Mouse (Mus musculus) heart, embryonic 16.5 days (tissue): ENCODE measurements at regions not wholly inside any gene's neighbourhood (a gene's known extent, or its start where the extent isn't known, plus 50 kb on each side); places are given as distances from the start of the nearest gene placed in this dataset.
"Not testable (repeated sequence)": the region's sequence is repeated elsewhere in the genome, so short reads cannot be mapped to it uniquely, and the experiment has no call there.

Experiments used
- ATAC-seq: fragments of 200-750 bp; cut with Nextera tagmentation; replicated peaks from 2 replicates; pipeline ENCODE4 v1.8.0; 2017; ENCODE audit warnings: moderate number of reproducible peaks; ENCODE audit not compliant: insufficient read depth, low FRiP score; ENCODE audit errors: extremely low read depth
- H3K27ac ChIP-seq: fragments of 300-500 bp; sonication (generic); 2 replicates; pipeline ENCODE4 v1.5.1; 2014; ENCODE audit warnings: mild to moderate bottlenecking, low read length, control low read depth, moderate library complexity
- H3K27me3 ChIP-seq: fragments of 300-500 bp; sonication (generic); 2 replicates; pipeline ENCODE4 v1.6.1; 2014; ENCODE audit warnings: low read length, mixed read lengths; ENCODE audit not compliant: control insufficient read depth, insufficient read depth
- H3K36me3 ChIP-seq: fragments of 300-500 bp; sonication (generic); 2 replicates; pipeline ENCODE4 v1.6.1; 2014; ENCODE audit not compliant: control insufficient read depth, insufficient read depth
- H3K4me1 ChIP-seq: fragments of 300-500 bp; sonication (generic); 2 replicates; pipeline ENCODE4 v1.6.1; 2014; ENCODE audit warnings: low read length, mixed read lengths; ENCODE audit not compliant: control insufficient read depth, insufficient read depth
- H3K4me2 ChIP-seq: fragments of 300-500 bp; sonication (generic); 2 replicates; pipeline ENCODE4 v1.6.1; 2014; ENCODE audit warnings: low read depth, mild to moderate bottlenecking, control low read depth, low read length
- H3K4me3 ChIP-seq: fragments of 300-500 bp; sonication (generic); 2 replicates; pipeline ENCODE4 v1.5.1; 2014; ENCODE audit warnings: mild to moderate bottlenecking, control low read depth, low read length
- H3K9ac ChIP-seq: fragments of 300-500 bp; sonication (generic); 2 replicates; pipeline ENCODE4 v1.6.1; 2014; ENCODE audit warnings: low read length, control low read depth
- H3K9me3 ChIP-seq: fragments of 300-500 bp; sonication (generic); replicated peaks from 2 replicates; pipeline ENCODE4 v1.6.1; 2016; ENCODE audit warnings: low read length; ENCODE audit not compliant: control insufficient read depth
- WGBS: fragments of 180-500 bp; shearing (Covaris S2); extraction: QIAGEN DNeasy Blood & Tissue Kit; methylation state at CpG from one replicate; pipeline ENCODE4 v1.1.7; 2014; 5-methylcytosine and 5-hydroxymethylcytosine counted together

- Histone ChIP-seq H3K9me3 (no peaks in the 10 kb centered on the region), H3K4me3 (no peak overlapping the region), H3K4me2 (no peak overlapping the region), H3K27me3 (no peaks in the 10 kb centered on the region), H3K4me1 (no peaks in the 10 kb centered on the region), H3K36me3 (no peaks in the 10 kb centered on the region), H3K27ac (no peak overlapping the region), H3K9ac (no peak overlapping the region)
- WGBS, result 71% methylated on average over 2 of the region's 2 CpGs
- ATAC-seq, result no peak
Measured at GRCm38 (mm10) chr5:40177982-40178748, 422.9 kb upstream of the Hs3st1 start.

- Histone ChIP-seq H3K27ac (no peak overlapping the region), H3K9me3 (no peaks in the 10 kb centered on the region), H3K4me1 (no peaks in the 10 kb centered on the region), H3K36me3 (no peaks in the 10 kb centered on the region), H3K9ac (no peak overlapping the region), H3K4me3 (no peak overlapping the region), H3K27me3 (no peaks in the 10 kb centered on the region), H3K4me2 (no peak overlapping the region)
- WGBS, result 67% methylated on average over 3 of the region's 3 CpGs
- no peak for ATAC-seq
Measured at GRCm38 (mm10) chr5:40136740-40137285, 381.5 kb upstream of the Hs3st1 start.

- Histone ChIP-seq H3K27me3 (no peaks in the 10 kb centered on the region), H3K27ac (no peak overlapping the region), H3K4me1 (no peaks in the 10 kb centered on the region), H3K36me3 (no peaks in the 10 kb centered on the region), H3K9ac (no peak overlapping the region), H3K9me3 (no peaks in the 10 kb centered on the region), H3K4me2 (no peak overlapping the region), H3K4me3 (no peak overlapping the region)
- 50% methylated on average over 1 of the region's 1 CpGs for WGBS
- no peak for ATAC-seq
Measured at GRCm38 (mm10) chr5:40124337-40124736, 369.1 kb upstream of the Hs3st1 start.

GRCm38 (mm10) chr5:40116849-40117248 is 361.6 kb upstream of the Hs3st1 start:
- no peak for ATAC-seq
- H3K36me3 ChIP-seq, result no peaks in the 10 kb centered on the region
- no peaks in the 10 kb centered on the region for H3K4me1 ChIP-seq
- no peaks in the 10 kb centered on the region for H3K9me3 ChIP-seq
- H3K9ac ChIP-seq, result no peak overlapping the region
- no peak overlapping the region for H3K27ac ChIP-seq
- no peak overlapping the region for H3K4me3 ChIP-seq
- H3K4me2 ChIP-seq, result no peak overlapping the region
- H3K27me3 ChIP-seq, result no peaks in the 10 kb centered on the region

GRCm38 (mm10) chr5:40089576-40089975 is 334.3 kb upstream of the Hs3st1 start:
- H3K27ac ChIP-seq, H3K9me3 ChIP-seq, ATAC-seq, H3K4me3 ChIP-seq, H3K27me3 ChIP-seq, H3K9ac ChIP-seq, H3K4me2 ChIP-seq, H3K36me3 ChIP-seq, H3K4me1 ChIP-seq: not testable (repeated sequence)
- 79% methylated on average over 5 of the region's 5 CpGs for WGBS

- H3K27me3 ChIP-seq, result no peaks in the 10 kb centered on the region
- no peak overlapping the region for H3K4me2 ChIP-seq
- H3K9ac ChIP-seq, result no peak overlapping the region
- no peaks in the 10 kb centered on the region for H3K4me1 ChIP-seq
- H3K36me3 ChIP-seq, result no peaks in the 10 kb centered on the region
- H3K4me3 ChIP-seq, result no peak overlapping the region
- no peak for ATAC-seq
- no peaks in the 10 kb centered on the region for H3K9me3 ChIP-seq
- WGBS, result 34% methylated on average over 5 of the region's 5 CpGs
- H3K27ac ChIP-seq, result no peak overlapping the region
Measured at GRCm38 (mm10) chr5:40045288-40045687, 290.0 kb upstream of the Hs3st1 start.

- H3K27me3 ChIP-seq, result no peaks in the 10 kb centered on the region
- H3K36me3 ChIP-seq, result no peaks in the 10 kb centered on the region
- no peaks in the 10 kb centered on the region for H3K9me3 ChIP-seq
- 69% methylated on average over 5 of the region's 5 CpGs for WGBS
- no peak overlapping the region for H3K9ac ChIP-seq
- no peak overlapping the region for H3K27ac ChIP-seq
- no peak overlapping the region for H3K4me3 ChIP-seq
- H3K4me2 ChIP-seq, result no peak overlapping the region
- no peak for ATAC-seq
- no peaks in the 10 kb centered on the region for H3K4me1 ChIP-seq
Measured at GRCm38 (mm10) chr5:40034452-40034851, 279.2 kb upstream of the Hs3st1 start.

GRCm38 (mm10) chr5:40033686-40034085 is 278.4 kb upstream of the Hs3st1 start:
- Histone ChIP-seq H3K9me3 (no peaks in the 10 kb centered on the region), H3K36me3 (no peaks in the 10 kb centered on the region), H3K9ac (no peak overlapping the region), H3K4me1 (no peaks in the 10 kb centered on the region), H3K4me2 (no peak overlapping the region), H3K27ac (no peak overlapping the region), H3K27me3 (no peaks in the 10 kb centered on the region), H3K4me3 (no peak overlapping the region)
- WGBS, result 69% methylated on average over 2 of the region's 2 CpGs
- ATAC-seq, result no peak

GRCm38 (mm10) chr5:40030261-40030660 is 275.0 kb upstream of the Hs3st1 start:
- H3K36me3 ChIP-seq, result no peaks in the 10 kb centered on the region
- ATAC-seq, result no peak
- H3K27me3 ChIP-seq, result no peaks in the 10 kb centered on the region
- no peak overlapping the region for H3K4me3 ChIP-seq
- no peaks in the 10 kb centered on the region for H3K4me1 ChIP-seq
- H3K27ac ChIP-seq, result no peak overlapping the region
- H3K9ac ChIP-seq, result no peak overlapping the region
- no peak overlapping the region for H3K4me2 ChIP-seq
- no peaks in the 10 kb centered on the region for H3K9me3 ChIP-seq
- 78% methylated on average over 6 of the region's 6 CpGs for WGBS
